ENCODE assay signal across 21 mouse cellular contexts in the genomic region with DNA sequence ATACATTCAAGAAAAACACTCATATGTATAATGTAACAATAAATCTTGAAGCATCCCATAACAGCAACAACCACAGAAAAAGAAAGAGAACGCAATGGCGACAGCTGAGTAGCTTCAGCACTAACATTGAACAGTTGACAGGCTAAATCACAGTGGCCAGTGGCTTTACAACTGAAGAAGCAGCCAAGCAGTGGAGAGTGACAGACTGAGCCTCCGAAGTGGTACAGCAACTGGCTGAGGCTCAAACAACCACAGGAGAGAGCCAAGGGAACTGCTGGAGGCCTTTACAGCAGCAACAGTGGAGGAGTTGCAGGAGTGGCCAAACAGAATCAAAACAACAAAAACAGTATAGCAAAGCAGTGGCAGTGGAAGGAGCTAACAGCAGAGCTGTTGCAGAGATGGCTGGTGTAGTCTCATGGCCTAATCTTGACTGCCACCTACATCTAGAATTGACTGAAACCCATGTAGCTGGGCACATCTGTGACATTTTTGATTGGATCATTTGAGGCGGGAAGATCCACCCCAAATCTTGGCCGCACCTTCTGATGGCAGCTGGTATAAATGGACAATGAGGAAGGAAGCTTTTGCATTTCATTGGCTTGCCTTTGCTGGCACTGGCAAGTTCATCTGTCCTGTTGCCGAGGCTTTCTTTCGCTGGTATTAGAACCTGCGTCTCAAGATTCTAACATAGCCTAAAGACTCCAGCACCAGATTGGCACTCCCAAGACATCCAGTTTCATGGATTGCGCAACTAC. TPM values are rescaled to one million over a fixed set of nuclear protein-coding genes. Genes with fewer than 3 reads are reported as not detected.
"Had no signal": no experiment of that assay in that cellular context is flagged by ENCODE, and none has a peak within 500 bp of the region (broad histone marks: within the 10 kb centered on the region; RNA-seq: fewer than 3 reads in every experiment).

No protein-coding gene starts in this region.

- H3K9ac ChIP-seq: limb, embryonic 12.5 days; limb, embryonic 15.5 days; liver, embryonic 14.5 days; liver, postnatal 0 days; midbrain, embryonic 12.5 days; midbrain, embryonic 15.5 days had no signal

- H3K36me3 ChIP-seq: limb, embryonic 12.5 days; limb, embryonic 15.5 days; midbrain, embryonic 12.5 days; midbrain, embryonic 15.5 days had no signal

- H3K4me3 ChIP-seq: layer of hippocampus, adult 2 months; limb, embryonic 12.5 days; limb, embryonic 15.5 days; midbrain, embryonic 12.5 days; midbrain, embryonic 15.5 days had no signal

- H3K9me3 ChIP-seq: limb, embryonic 12.5 days; limb, embryonic 15.5 days; midbrain, embryonic 12.5 days; midbrain, embryonic 15.5 days had no signal

- H3K4me1 ChIP-seq: limb, embryonic 12.5 days; limb, embryonic 15.5 days; midbrain, embryonic 12.5 days; midbrain, embryonic 15.5 days had no signal

- H3K27me3 ChIP-seq: limb, embryonic 12.5 days; limb, embryonic 15.5 days; midbrain, embryonic 12.5 days; midbrain, embryonic 15.5 days had no signal

- H3K27ac ChIP-seq: layer of hippocampus, adult 2 months; limb, embryonic 12.5 days; limb, embryonic 15.5 days; liver, embryonic 14.5 days; macrophage; midbrain, embryonic 12.5 days; midbrain, embryonic 15.5 days had no signal

- H3K4me2 ChIP-seq: limb, embryonic 12.5 days; limb, embryonic 15.5 days; liver, embryonic 11.5 days; midbrain, embryonic 12.5 days; midbrain, embryonic 15.5 days had no signal

- ATAC-seq: intestine, embryonic 16.5 days; liver, postnatal 0 days; lung, postnatal 0 days; midbrain, embryonic 15.5 days had no signal

- DNase-seq: kidney, adult 2 months; kidney, postnatal 25 days; layer of hippocampus, adult 9-11 months; liver, postnatal 0 days; thymus, adult 18-20 months; thymus, postnatal 36 days had no signal

RNA-seq across cellular contexts. Expression of a gene that starts 9.5 kb away (rescaled TPM):
- total RNA-seq: megakaryocyte, adult 5-6 weeks had no signal
- polyA plus RNA-seq: kidney, adult 2 months; kidney, embryonic 14.5 days; large intestine, adult 2 months; limb, embryonic 12.5 days; lung, postnatal 0 days; macrophage; small intestine, adult 2 months; spleen, adult 2 months had no signal
